Mouse (Mus musculus) heart, postnatal 4 days (tissue): ENCODE measurements around the gene Map7d2. TPM values are rescaled to one million over a fixed set of nuclear protein-coding genes. Genes with fewer than 3 reads are reported as not detected.

Experiments used
- DNase-seq: peaks from one replicate; pipeline ENCODE4 v3.0.0; 2021
- total RNA-seq, 2 experiments: library from RNA; stranded (reverse); gene quantifications; 2 replicates each; pipeline ENCODE4 v1.2.3; 2021

Map7d2 gene
- total RNA-seq, 2 experiments from 2014 or later = 0.86 to 0.95 TPM

DNA sequence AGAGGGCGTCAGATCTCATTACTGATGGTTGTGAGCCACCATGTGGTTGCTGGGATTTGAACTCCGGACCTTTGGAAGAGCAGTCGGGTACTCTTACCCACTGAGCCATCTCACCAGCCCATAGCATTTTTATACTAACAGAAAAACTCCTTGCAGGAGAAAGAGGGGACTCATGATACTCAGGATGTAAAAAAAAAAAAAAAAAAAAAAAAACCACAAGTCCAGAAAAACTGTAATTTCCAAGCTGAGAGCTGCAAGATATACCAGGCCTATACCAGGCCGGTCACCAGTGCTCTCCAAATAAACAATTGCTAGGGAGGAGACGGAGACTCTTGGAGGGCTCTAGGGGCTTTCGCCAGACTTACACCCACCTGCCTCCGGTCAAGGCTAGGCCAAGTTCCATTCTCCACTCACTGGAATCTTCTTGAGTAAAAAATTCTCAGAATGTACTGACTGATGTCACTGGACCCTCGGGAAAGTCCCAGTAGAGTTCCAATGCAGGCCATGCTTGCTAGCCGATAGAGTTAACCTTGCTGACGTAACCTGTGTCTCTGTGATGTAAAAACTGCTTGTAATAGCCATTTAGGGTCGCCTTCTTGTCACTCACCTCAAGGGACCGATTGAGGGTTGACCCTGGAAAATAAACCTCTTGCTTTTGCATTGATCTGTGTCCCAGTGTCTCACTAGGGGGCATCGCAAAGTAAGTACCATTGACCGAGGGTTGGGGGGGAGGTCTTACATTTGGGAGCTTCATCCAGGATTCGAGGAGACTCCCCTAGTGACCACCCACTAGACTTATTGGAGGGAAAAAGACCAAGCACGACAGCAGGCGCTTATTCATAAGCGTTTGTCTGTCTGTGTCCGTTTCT is 95.7 kb downstream of the Map7d2 start:
- DNase-seq = no peak

DNA sequence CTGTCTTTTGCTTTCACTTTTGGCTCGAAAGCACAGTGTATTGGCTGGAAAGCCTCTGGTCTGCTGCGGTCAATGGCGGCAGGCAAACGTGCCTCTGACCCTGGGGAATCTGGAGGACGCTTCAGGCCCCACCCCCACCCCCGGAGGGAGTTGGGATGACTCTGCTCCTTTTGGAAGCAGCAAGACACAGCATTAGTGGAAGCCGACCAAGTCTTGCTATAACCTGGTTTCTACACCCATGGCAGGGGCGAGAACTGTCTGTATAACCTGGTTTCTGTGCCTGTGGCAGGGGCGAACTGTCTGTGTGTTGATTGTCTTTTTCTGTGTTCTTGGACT is 96.3 kb downstream of the Map7d2 start:
- no peak for DNase-seq

DNA sequence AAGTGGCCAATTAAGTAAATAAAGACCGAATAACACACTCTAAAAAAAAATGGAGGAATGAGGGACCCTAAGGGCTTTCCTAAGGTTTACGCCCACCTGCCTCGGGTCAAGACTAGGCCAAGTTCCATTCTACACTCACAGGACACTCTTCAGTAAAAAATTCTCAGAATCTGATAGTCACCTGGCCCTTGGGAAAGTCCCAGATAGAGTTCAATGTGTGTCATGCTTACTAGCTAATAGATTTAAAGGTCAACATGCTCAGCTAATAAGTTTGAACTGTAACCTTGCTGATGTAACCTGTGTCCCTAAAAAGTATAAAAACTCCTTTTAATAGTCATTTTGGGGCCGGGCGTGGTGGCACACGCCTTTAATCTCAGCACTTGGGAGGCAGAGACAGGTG is 101.2 kb downstream of the Map7d2 start:
- DNase-seq = no peak

DNA sequence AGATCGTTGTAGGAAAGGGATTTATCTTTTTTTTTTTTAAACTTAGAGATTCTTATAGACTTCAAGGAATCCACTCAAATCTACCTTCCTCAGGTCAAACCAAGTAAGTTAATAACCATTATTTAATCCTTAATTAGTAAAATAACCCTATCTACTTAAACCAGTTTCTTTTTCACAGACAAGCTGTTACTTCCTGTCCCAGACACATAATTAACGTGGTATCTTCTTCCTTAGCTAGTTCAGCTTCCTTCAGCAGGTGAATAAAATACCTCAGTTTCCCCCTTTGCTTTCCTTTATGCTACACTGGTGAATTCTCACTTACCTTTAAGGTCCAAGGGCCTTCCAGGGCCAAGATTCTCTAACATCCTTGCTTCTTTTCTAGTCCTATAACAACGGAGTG is 107.4 kb downstream of the Map7d2 start:
- DNase-seq = no peak

DNA sequence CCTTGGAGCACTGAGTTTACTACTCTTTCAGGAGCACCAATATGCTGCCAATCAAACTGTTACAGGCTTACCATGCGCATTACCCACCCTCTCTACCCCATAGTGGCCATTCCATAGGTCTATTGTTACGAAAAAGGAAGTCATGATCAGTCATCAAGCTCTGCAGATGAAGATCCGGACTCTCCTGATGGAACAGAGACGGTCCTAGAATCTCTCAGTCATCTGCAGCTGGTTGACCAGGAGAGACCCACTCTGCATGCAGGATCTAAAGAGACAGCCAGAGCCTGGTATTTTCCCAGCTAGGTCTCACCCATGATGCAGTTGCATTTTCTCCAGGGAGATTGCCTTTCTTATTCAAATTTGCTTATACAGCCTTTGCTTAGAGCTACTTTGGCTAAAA is 108.3 kb downstream of the Map7d2 start:
- DNase-seq = no peak

DNA sequence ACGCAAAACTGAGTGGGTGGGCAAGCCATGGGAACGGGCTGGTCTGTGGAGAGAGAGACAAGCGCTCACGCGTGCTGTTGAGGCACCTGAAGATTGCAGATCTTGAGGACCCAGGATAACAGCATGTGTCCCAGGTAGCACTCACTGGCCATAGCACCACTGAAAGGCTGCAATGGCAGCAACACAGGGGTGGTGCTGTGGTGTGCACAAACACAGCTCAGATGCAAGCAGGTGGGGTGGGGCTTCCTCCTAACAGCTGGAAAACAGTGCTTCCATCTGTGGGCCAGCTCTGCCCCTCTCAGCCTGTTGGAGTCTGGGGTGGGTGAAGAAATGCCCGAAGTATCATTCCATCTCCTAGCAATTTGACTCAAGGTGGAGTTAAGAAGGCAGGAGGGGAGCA is 112.0 kb downstream of the Map7d2 start, which contains the start of gene Bclaf3:
Gene Bclaf3, plus strand, starts transcription at position 301 of the 400 bp plus-strand sequence.
- DNase-seq = no peak

DNA sequence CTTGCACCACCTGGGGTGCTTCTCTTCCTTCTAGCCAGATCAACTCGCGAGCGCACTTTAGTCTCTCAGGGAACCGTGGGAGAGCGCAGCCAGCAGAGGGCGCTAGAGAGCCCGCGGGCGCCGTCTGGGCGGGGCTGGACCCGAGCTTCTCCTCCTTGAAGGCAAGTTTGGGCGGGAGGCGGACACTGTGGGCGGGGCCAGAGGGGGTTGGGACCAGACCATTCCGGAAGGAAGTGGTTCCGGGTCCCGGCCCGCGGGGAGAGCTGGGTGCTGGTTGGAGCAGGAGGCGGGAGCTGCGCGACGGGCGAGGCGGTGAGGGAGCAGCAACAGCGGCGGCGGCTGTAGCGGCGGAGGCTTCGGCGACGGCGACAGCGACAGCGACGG is 118.0 kb downstream of the Map7d2 start:
- DNase-seq = peak; percentile 97

DNA sequence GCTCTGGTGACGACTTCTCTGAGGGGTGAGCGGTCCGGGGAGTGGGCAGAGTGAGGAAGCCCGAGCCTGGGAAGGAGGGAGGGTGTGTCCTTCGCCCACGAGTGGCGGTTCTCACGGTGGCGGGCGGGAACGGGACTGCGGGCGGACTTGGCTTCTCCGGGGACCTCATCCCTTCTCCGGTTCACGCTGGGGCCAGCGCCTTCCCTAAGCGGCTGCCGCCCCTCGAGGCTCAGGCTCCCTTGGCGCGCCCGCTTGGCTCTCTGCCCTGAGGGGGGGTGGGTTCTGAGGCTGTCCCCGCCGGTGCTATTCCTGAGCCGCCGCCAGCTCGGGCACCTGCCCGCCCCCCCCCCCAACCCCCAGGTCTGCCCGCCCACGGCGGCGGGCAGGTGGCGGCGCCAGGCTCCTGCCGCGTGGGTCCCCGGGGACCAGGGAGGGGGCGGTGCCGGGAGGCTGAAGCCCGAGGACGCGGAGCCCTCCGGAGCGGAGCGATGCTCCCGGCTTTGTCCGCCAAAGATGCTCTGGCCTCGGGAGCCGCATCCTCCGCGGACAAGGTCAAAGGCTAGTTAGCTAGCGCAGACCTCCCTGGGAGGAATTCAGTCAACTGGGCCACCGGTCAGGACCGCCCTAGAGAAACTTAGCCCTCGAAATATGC is 118.6 kb downstream of the Map7d2 start:
- no peak for DNase-seq

DNA sequence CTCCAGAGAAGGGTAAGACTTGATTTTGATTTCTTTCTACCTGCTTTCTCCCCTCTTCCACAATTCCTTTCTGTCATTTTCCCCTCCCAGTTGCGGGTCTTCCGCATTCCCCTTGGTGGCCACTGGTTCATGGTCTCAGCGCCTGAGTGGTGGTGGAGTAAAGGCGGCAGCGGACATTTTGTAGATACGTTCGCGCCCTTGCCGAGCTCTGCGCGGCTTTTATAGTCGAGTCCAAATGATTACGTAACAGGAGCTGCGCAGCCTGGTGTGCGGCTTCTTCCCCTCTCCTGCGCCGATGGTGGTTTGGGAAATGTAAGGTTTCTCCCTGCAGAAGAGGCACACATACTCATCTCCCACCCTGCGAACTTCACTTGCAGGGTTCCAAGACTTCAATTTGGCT is 127.6 kb downstream of the Map7d2 start:
- no peak for DNase-seq

DNA sequence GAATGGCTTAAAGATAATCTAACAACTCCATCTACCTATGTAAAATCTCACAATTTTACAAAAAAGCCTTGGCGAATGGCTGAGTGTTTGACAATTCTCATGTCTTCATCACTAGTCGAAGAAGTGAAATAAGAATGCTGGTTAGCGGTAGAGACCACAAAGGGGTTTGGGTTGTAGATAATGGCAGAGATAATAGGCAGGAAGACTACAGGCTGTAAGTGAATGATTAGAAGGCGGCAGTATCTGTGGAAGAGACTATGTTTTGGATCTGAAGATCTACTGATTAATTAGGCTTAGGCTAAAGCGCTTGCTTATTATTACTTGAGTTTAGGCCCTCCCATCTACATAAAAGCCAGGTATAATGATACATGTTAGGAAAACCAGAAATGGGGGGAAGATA is 132.7 kb downstream of the Map7d2 start:
- DNase-seq = no peak

Other genes with a start within 250 kb of the Map7d2 start
- 10 to 100 TPM; 73.5 to 87.4 TPM for gene Rps6ka3, start 204.3 kb upstream of the Map7d2 start, total RNA-seq
- 100 to 1,000 TPM; 103 to 114 TPM for gene Eif1ax, start 42.4 kb upstream of the Map7d2 start, total RNA-seq
- gene Bclaf3, start 112.1 kb downstream of the Map7d2 start, total RNA-seq = 1 to 10 TPM; 7.8 to 8.3 TPM
- gene Sh3kbp1, start 212.7 kb downstream of the Map7d2 start, total RNA-seq = 100 to 1,000 TPM; 279 to 282 TPM